Mouse (Mus musculus): Measurements from ENCODE around the gene Pcolce2.

Gene Pcolce2

DNA sequence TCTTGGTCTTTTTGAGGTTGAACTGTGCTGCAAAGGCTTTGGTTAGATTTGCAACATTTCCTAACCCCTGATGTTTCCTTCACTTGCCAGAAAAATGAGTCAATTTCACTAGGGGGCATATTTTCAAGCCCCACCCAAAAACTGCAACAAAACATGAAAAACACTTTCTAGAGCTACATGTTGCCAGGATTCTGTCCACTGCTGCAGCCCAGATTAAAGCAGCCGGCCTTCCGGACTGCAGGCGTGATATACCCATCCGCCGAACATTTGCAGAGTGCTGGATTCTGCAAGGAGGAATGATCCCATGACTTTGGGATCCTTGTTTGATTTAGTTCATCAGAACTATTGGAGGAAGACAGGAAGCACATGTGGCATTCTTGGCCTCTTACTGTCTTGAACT, 17.0 kb downstream of the Pcolce2 start:
- DNase-seq (ENCODE audit: low spot score in 2 of 2) = no peak

DNA sequence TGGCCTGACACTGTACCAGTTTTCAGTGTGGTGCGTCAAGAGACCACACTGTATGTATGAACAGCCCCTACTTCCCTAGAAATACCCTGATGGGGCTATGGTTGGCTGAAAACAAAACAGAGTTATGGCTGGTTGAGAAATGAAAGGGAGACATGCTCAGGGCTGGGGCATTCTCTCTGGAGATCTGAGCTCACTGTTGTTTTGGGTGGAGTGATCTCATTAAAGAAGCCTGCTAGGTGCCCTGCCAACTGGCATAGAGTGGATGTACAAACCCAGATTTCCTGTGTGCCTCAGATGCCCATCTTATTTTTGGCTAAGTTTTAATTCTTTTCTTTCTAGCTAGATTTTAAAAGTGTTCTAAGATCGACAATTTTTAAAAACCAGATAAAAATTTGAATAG, 20.5 kb downstream of the Pcolce2 start:
- DNase-seq (ENCODE audit: low spot score in 2 of 2) = peak in 1 of 2 experiments; percentile 22

DNA sequence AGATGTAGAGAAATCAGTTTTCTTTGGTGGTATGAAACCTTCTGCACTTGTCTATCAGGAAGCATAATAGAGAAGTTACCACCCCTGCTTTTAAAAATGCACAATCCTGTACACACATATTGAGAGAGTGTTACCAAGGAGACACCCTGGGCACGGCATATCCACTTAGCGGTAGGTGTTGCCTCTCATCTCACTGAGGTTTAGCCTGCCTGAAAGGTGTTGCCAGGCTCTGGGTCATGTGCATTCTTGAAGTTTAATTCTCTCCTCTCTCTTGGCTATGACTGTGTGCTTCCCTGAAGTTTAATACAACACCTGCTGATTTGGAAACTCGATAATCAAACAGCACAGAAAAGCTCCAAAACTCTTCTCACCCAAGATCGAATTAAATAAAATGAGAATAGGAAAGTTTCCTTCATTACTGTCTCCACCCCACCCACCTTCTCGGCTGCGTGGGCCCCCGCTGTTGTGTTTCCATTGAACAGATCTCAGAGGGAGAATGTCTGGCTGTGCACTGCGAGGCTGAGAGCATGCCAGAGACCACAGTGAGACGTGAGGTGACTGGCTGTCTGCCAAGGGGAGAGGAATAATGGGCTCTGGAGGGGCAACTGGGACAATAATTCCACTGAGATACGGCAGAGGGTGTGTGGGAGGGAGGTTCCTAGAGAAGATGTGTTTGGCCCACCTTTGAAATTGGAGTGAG, 27.0 kb downstream of the Pcolce2 start:
- no peak for DNase-seq (ENCODE audit: low spot score in 2 of 2)

DNA sequence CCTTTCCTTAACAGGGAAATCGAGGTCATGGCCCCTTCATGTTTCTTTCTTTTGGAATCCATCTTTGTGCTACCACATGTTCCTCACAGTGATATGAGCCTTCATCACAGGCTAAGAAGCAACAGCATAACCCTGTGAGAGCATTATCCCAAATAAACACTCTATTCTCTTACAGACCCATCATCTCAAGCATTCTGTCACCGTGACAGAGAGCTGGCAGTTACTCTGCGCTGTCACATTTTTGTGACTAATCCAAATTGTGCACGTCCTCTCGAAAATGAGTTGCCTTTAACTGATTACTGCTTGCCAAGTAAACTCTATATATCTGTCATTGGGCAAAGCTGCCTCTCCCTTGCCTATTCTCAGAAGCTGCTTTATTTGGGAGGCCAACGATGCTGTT, 28.4 kb downstream of the Pcolce2 start:
- DNase-seq (ENCODE audit: low spot score in 2 of 2) = no peak

DNA sequence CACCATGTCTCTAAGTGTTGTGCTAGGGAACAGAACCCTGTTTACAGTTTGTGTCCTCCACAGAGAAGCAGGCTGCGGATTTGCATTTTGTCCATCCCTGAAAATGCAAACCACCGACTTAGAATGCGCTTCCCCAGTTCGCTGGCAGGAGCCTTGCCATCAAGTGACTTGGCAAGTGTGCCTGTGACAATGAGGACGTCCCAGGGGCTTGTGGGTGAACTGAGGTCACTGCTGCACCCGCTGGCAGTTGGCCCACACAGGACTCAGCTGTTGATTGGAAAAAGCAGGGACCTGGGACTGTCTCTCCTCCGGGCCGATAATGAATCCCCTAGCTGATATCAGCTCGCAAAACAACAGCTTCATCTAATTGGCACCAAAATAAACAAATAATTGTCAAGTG, 30.4 kb downstream of the Pcolce2 start:
- peak in 1 of 2 experiments; percentile 51 for DNase-seq (ENCODE audit: low spot score in 2 of 2)

- DNase-seq (ENCODE audit: low spot score in 2 of 2) = no peak
These were observed 30.9 kb downstream of the Pcolce2 start for GRCm38 (mm10) chr9:95668306-95668705.

GRCm38 (mm10) chr9:95672331-95672730, 34.9 kb downstream of the Pcolce2 start:
- DNase-seq (ENCODE audit: low spot score in 2 of 2) = no peak

DNA sequence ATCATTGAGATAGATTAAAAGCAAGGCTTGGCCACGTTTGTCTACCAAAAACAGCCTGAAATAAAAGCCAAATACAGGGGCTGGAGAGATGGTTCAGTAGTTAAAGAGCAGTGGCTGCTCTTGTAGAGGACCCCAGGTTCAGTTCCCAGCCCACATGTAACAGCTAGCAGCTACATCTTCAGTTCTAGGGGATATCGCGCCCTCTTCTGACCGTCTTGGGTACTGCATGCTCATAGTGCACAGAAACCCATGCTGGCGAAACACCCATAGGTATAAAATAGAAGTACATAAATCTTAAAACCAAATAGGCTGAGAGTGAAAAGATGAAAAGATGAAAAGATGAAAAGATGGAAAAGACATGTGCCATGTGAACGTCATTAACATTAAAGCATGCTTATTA, 35.4 kb downstream of the Pcolce2 start:
- no peak for DNase-seq (ENCODE audit: low spot score in 2 of 2)

DNA sequence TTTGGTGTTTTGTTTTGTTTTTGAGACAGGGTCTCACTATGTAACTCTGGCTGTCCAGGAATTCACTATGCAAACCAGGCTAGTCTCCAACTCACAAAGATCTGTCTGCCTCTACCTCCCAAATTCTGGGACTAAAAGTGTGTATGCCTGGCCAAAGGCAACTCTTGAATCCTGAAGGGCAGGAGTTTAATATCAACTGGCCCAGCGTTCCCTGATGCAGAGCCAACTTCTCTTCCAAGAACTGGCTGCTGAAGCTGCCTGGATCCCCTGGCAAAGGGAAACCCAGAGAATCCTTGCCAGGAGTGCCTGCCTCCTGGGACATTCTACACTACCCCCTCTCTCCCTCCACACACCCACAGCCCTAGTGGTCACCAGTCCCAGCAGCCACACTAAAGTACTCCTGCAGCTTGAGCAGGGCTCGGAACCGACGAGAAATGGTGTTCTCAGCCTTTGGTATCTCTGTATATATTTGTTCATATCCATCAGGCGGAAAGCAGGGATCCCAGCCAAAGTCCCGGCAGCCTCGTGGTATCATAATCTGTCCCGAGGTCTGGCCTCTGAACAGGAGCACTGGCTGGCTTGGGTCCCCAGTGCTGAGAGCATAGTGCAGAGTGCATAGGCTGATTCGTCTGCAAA, 37.8 kb downstream of the Pcolce2 start:
- DNase-seq (ENCODE audit: low spot score in 2 of 2) = peak; percentile 20 to 68

DNA sequence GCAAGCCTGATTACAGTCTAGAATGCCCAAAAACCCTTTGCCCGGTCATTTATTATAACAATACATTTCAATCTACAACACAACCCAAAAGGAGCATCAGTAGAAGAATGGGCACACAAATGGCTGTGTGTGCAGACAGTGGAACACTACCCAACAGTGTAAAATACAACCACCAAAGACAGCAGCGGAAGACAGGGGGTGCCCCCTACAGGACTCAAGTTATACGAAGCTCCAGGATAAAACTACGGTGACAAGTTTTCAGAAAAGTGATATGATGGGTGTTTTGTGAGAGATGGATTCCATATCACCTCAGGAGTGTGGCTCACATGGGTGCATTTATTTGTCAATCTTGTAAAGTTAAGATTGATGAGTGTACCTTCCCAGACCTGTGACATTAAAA, 38.6 kb downstream of the Pcolce2 start:
- DNase-seq (ENCODE audit: low spot score in 2 of 2) = no peak

DNA sequence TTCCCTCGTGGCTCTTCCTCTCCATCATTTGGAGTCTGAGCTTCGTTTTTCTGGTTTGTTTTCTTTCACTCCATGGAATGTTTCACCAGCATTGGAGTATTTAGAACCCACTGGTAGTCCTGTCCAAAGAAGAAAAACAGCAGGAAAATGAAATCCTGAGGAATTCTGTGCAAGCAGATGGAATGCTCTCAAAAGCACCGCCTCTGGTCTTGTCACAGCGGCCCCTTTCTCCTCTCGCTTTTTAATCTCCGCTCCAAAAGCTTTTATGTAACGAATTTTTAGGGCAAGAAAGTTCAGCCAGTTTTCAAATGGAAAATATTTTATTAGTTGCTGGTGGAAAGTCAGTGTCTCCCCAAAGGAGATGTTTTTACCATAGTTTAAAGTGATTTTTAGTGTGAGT, 42.6 kb downstream of the Pcolce2 start:
- no peak for DNase-seq (ENCODE audit: low spot score in 2 of 2)

DNA sequence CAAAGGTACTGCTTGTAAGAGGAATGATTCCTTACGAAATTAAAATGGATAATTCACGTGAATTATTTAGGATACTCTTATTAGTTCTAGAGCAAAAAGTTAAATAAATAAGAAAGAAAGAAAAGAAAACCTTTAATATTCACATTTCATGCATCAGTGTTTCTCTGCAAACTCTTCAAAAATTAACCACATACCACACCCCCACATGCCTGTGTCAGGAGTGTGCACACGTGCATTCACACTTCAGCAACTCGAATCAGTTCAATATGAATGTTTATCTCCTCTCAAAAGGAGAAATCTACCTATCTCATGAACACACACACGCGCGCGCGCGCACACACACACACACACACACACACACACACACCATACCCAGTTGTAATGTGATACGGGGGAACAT, 43.3 kb downstream of the Pcolce2 start:
- DNase-seq (ENCODE audit: low spot score in 2 of 2) = no peak

- DNase-seq (ENCODE audit: low spot score in 2 of 2) = no peak
These were observed 48.4 kb downstream of the Pcolce2 start for GRCm38 (mm10) chr9:95685660-95686440.

DNA sequence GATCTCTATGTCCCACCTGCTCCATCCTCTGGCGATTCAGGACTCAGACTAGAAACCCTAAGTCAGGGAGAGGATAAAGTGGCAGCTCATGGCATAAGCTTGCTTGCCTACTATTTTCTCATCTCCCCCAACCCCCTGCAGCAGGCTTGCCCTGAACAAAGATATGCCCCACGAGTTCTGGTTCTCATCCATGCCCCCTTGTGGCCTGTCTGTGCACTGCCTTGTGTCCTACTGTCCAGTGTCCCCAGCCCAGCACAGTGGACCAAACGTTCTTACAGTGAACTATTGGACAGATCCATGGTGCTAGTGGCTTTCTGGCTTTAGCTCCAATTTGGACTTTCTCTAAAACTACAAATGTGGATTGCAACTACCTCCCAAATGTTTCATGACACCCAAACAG, 50.7 kb downstream of the Pcolce2 start:
- DNase-seq (ENCODE audit: low spot score in 2 of 2) = peak in 1 of 2 experiments; percentile 36

- no peak for DNase-seq (ENCODE audit: low spot score in 2 of 2)
These were observed 55.4 kb downstream of the Pcolce2 start for GRCm38 (mm10) chr9:95692823-95693222.

GRCm38 (mm10) chr9:95693528-95694100, 56.2 kb downstream of the Pcolce2 start:
- DNase-seq (ENCODE audit: low spot score in 2 of 2) = no peak

DNA sequence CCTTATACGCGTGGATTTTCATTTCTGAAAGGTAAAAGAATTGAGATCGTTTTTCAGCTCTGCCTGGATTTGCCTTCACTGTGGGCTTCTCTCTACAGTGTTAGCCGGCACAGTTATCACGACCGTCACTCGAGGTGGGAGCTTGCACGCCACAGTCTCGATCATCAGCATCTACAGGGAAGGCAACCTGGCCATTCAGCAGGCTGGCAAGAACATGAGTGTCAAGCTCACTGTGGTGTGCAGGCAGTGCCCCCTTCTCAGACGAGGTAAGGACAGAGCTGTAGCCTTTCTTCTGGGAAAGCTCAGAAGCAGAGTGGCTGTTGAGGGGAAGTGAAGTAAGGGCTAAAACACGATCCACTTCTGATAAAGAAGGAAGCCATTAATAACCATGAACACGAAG, 57.1 kb downstream of the Pcolce2 start:
- DNase-seq (ENCODE audit: low spot score in 2 of 2) = no peak

- DNase-seq (ENCODE audit: low spot score in 2 of 2) = no peak
These were observed 57.6 kb downstream of the Pcolce2 start for GRCm38 (mm10) chr9:95695023-95695422.

DNA sequence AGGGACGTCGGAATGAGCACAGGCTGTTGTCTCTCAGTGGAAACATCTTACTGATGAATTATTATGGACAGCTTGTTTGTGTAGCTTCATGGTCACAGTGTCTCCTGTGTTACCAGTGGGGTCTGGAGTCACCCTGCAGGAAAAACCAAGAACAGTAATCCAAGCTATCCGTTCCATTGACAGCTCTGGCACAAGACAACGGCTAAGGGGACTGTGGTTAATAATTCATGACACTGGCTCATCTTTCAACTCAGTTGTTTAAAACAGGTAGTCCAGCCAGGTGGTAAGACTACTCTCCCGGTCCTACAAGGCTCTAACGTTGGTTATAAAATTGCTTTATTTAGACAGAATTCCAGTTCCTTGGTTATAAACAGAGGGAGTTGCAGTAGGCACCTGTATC, 59.2 kb downstream of the Pcolce2 start:
- DNase-seq (ENCODE audit: low spot score in 2 of 2) = no peak

GRCm38 (mm10) chr9:95697808-95698207, 60.4 kb downstream of the Pcolce2 start:
- DNase-seq (ENCODE audit: low spot score in 2 of 2) = peak in 1 of 2 experiments; percentile 20

DNA sequence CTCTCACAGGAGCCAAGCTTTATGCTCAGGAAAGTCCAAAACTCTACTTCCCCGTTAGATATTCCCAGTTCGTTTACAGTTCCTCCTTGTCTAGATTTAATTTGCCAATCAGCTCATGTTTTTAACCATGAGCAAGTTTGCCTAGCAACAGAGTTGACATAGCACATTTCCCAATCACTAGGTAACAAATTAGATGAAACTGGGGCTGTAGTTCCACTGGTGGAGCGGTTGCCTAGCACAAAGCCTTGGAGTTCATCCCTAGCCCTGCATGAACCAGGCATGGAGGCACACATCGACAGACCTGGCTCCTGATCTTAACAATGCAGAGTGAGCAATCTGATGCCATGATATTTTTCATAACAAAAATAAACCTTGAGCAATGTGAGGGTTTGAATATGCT, 61.9 kb downstream of the Pcolce2 start:
- DNase-seq (ENCODE audit: low spot score in 2 of 2) = no peak

GRCm38 (mm10) chr9:95704078-95704477, 66.7 kb downstream of the Pcolce2 start:
- no peak for DNase-seq (ENCODE audit: low spot score in 2 of 2)
